22 mouse cellular contexts compared by ENCODE assay signal in the genomic region with DNA sequence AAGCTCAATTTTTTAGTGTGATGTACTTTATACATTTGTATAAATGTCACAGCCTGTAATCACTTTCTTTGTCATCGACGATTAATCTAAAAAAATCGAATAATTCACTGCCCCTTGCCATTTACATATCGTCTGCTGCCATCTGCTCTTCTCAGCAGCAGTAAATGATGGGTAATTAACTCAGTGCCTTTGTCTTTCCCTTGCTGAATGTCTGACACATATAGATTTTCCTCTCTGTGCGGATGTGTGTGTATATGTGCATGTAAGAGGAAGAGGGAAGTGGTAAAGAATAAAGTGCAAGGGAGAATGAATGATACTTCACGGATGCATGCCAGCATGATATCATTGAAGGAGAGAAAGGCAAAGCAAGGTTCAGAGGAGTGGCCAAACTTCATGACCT.
A peak's percentile ranks its signal among the peaks of the same experiment; 100 is the strongest.
DNase-seq lines count a peak whose midpoint lies in the region; ATAC-seq lines count a peak whose summit lies in the region.
"Had no signal": no experiment of that assay in that cellular context is flagged by ENCODE, and none has a peak within 500 bp of the region (broad histone marks: within the 10 kb centered on the region; RNA-seq: fewer than 3 reads in every experiment).

No protein-coding gene starts in this region.

- H3K9me3 ChIP-seq in forebrain, embryonic 13.5 days (replicated peaks), result no peaks in the 10 kb centered on the region
- H3K9me3 ChIP-seq in forebrain, embryonic 16.5 days (ENCODE audit: control insufficient read depth, low read length), result no peaks in the 10 kb centered on the region
- H3K9me3 ChIP-seq in hindbrain, embryonic 16.5 days (ENCODE audit: control insufficient read depth, low read length), result no peaks in the 10 kb centered on the region
- no peaks in the 10 kb centered on the region for H3K9me3 ChIP-seq in neural tube, embryonic 12.5 days
- H3K9me3 ChIP-seq: G1E; intestine, embryonic 15.5 days; kidney, embryonic 15.5 days; limb, embryonic 10.5 days had no signal

- H3K36me3 ChIP-seq in forebrain, embryonic 13.5 days (ENCODE audit: poor library complexity, severe bottlenecking), result no peaks in the 10 kb centered on the region
- H3K36me3 ChIP-seq in forebrain, embryonic 16.5 days (ENCODE audit: control insufficient read depth, insufficient read depth), result no peaks in the 10 kb centered on the region
- no peaks in the 10 kb centered on the region for H3K36me3 ChIP-seq in hindbrain, embryonic 16.5 days (ENCODE audit: control insufficient read depth, insufficient read depth, low read length)
- H3K36me3 ChIP-seq in neural tube, embryonic 12.5 days, result no peaks in the 10 kb centered on the region
- H3K36me3 ChIP-seq: G1E; intestine, embryonic 15.5 days; kidney, embryonic 15.5 days; limb, embryonic 10.5 days had no signal

- WGBS in forebrain, embryonic 13.5 days, result 41% methylated on average over 6 of the region's 6 CpGs
- 26% methylated on average over 6 of the region's 6 CpGs for WGBS in forebrain, embryonic 16.5 days
- WGBS in hindbrain, embryonic 16.5 days, result 31% methylated on average over 6 of the region's 6 CpGs
- WGBS in neural tube, embryonic 12.5 days, result 44% methylated on average over 6 of the region's 6 CpGs

- no peak overlapping the region for H3K9ac ChIP-seq in forebrain, embryonic 13.5 days
- H3K9ac ChIP-seq in forebrain, embryonic 16.5 days (replicated peaks; ENCODE audit: low read depth, low read length), result no peak overlapping the region
- H3K9ac ChIP-seq in hindbrain, embryonic 16.5 days (ENCODE audit: low read depth, low read length), result no peak overlapping the region
- H3K9ac ChIP-seq in neural tube, embryonic 12.5 days, result no peak overlapping the region
- H3K9ac ChIP-seq: intestine, embryonic 15.5 days; kidney, embryonic 15.5 days had no signal

- H3K27me3 ChIP-seq in forebrain, embryonic 13.5 days, result no peaks in the 10 kb centered on the region
- H3K27me3 ChIP-seq in forebrain, embryonic 16.5 days (replicated peaks; ENCODE audit: control insufficient read depth, insufficient read depth, low read length), result no peaks in the 10 kb centered on the region
- H3K27me3 ChIP-seq in hindbrain, embryonic 16.5 days (replicated peaks; ENCODE audit: control insufficient read depth, insufficient read depth, low read length), result no peaks in the 10 kb centered on the region
- H3K27me3 ChIP-seq in neural tube, embryonic 12.5 days (replicated peaks), result no peaks in the 10 kb centered on the region
- H3K27me3 ChIP-seq: intestine, embryonic 15.5 days; kidney, embryonic 15.5 days had no signal

- no peak overlapping the region for H3K4me2 ChIP-seq in forebrain, embryonic 13.5 days
- H3K4me2 ChIP-seq in forebrain, embryonic 16.5 days (ENCODE audit: low read length), result no peak overlapping the region
- H3K4me2 ChIP-seq in hindbrain, embryonic 16.5 days (ENCODE audit: low read length), result no peak overlapping the region
- H3K4me2 ChIP-seq in neural tube, embryonic 12.5 days (replicated peaks), result no peak overlapping the region
- H3K4me2 ChIP-seq: heart, embryonic 11.5 days; intestine, embryonic 15.5 days; kidney, embryonic 15.5 days; liver, embryonic 11.5 days had no signal

- no peak for DNase-seq in ovary, postnatal 36 days (ENCODE audit: low spot score)
- DNase-seq in heart, postnatal 25 days (ENCODE audit: low spot score), result no peak
- no peak for DNase-seq in right cerebral cortex, postnatal 10 days (ENCODE audit: low spot score in 2 of 2)
- DNase-seq: cerebellum, adult 9-11 months; gastrocnemius, postnatal 10 days; heart, postnatal 14 days; lung, adult 2 months; lung, postnatal 36 days; right cerebral cortex, postnatal 14 days had no signal

- no peak overlapping the region for H3K4me3 ChIP-seq in forebrain, embryonic 13.5 days
- H3K4me3 ChIP-seq in forebrain, embryonic 16.5 days (replicated peaks; ENCODE audit: low read length), result no peak overlapping the region
- H3K4me3 ChIP-seq in hindbrain, embryonic 16.5 days (ENCODE audit: low read length), result no peak overlapping the region
- H3K4me3 ChIP-seq in neural tube, embryonic 12.5 days, result no peak overlapping the region
- H3K4me3 ChIP-seq: intestine, embryonic 15.5 days; kidney, embryonic 15.5 days; layer of hippocampus, adult 2 months; limb, embryonic 10.5 days had no signal

- peak overlapping the region; percentile 84 for H3K27ac ChIP-seq in forebrain, embryonic 13.5 days
- peak overlapping the region; percentile 71 for H3K27ac ChIP-seq in forebrain, embryonic 16.5 days (ENCODE audit: low read length)
- H3K27ac ChIP-seq in hindbrain, embryonic 16.5 days (ENCODE audit: low read depth, low read length), result peak overlapping the region; percentile 44
- H3K27ac ChIP-seq in neural tube, embryonic 12.5 days, result 0 out of 2 replicates have a peak overlapping the region, but pooled peaks have one; percentile 5
- H3K27ac ChIP-seq: intestine, embryonic 15.5 days; kidney, embryonic 15.5 days; layer of hippocampus, adult 2 months; limb, embryonic 10.5 days; stomach, postnatal 0 days had no signal

- peak; percentile 85 for ATAC-seq in forebrain, embryonic 13.5 days
- peak; percentile 81 for ATAC-seq in forebrain, embryonic 16.5 days
- ATAC-seq in hindbrain, embryonic 16.5 days, result peak; percentile 80
- peak; percentile 46 for ATAC-seq in neural tube, embryonic 12.5 days (ENCODE audit: low FRiP score, low read depth)
- ATAC-seq: CD4-positive, CD25-positive, alpha-beta regulatory T cell, adult 4 months; intestine, embryonic 15.5 days had no signal

- intact Hi-C loops in heart, postnatal 25 days (cut with DNase I), result no loop called here

- H3K4me1 ChIP-seq in forebrain, embryonic 13.5 days, result peaks cover 11% of the 10 kb centered on the region
- peaks cover 10% of the 10 kb centered on the region; the same call in 1 of the 2 replicates for H3K4me1 ChIP-seq in forebrain, embryonic 16.5 days (replicated peaks; ENCODE audit: control insufficient read depth, insufficient read depth, low read length)
- no peaks in the 10 kb centered on the region for H3K4me1 ChIP-seq in hindbrain, embryonic 16.5 days (ENCODE audit: control insufficient read depth, insufficient read depth, low read depth, low read length)
- no peaks in the 10 kb centered on the region for H3K4me1 ChIP-seq in neural tube, embryonic 12.5 days
- H3K4me1 ChIP-seq: intestine, embryonic 15.5 days; kidney, embryonic 15.5 days; limb, embryonic 10.5 days had no signal

Comparison
In these comparisons a context has a peak if more than half of its experiments do, and no peak if none do; other contexts are left out.
1. H3K27ac ChIP-seq: peak in every context shown above with its lines; median percentile 84 in forebrain, embryonic 13.5 days; 71 in forebrain, embryonic 16.5 days; 44 in hindbrain, embryonic 16.5 days; 5 in neural tube, embryonic 12.5 days.